Mouse (Mus musculus): ENCODE measurements around the gene March10. TPM values are rescaled to one million over a fixed set of nuclear protein-coding genes. Genes with fewer than 3 reads are reported as not detected.
A peak's percentile ranks its signal among the peaks of the same experiment; 100 is the strongest.

Gene March10
- polyA plus RNA-seq, 1 experiment from 2014 or later: 0.18 TPM

DNA sequence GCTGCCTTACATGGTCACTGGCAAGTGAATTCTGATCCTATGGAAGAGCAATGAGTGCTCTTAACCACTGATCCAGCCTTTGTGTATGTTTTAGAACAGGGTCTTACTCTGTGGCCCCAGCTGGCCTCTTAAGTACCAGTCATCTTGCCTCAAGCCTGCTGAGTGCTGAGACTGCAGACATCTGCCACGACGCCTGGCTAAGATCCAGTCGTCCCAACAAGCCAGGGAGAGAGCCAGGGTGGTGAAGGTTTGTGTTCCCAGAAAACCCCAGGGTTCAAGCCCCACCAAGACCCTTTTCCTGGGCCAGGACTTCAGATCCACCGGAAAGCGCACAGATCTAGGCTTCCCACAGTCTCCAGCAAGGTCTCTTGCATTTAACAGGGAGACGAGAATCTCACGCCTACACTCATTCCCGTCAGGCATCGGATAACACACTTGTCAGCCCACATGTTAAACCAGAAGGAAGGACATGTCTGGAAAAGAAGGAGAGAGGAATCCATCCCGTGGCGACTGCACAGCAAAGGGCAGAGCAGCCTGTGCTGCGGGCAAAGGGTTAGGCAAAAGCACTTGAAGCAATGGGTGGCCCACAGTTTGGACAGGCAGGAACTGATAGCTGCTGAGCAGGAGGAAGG, 144.1 kb downstream of the March10 start:
- Histone ChIP-seq H3K27ac (ENCODE audit: low read length) (peak overlapping the region; percentile 66), H3K4me3 (ENCODE audit: low read length) (no peak overlapping the region), H3K36me3 (ENCODE audit: control insufficient read depth, insufficient read depth) (no peaks in the 10 kb centered on the region), H3K4me2 (ENCODE audit: low read depth, low read length) (no peak overlapping the region), H3K9me3 (replicated peaks; ENCODE audit: control insufficient read depth, low read length) (no peaks in the 10 kb centered on the region), H3K27me3 (ENCODE audit: control insufficient read depth, insufficient read depth, low read length) (no peaks in the 10 kb centered on the region), H3K9ac (ENCODE audit: low read length) (peak overlapping the region; percentile 33; the same call in 1 of the 2 replicates), H3K4me1 (ENCODE audit: control insufficient read depth, insufficient read depth, low read length) (peaks cover 34% of the 10 kb centered on the region)
- 30% methylated on average over 12 of the region's 12 CpGs for WGBS
- ATAC-seq (replicated peaks; ENCODE audit: extremely low read depth, insufficient read depth, low FRiP score): no peak

DNA sequence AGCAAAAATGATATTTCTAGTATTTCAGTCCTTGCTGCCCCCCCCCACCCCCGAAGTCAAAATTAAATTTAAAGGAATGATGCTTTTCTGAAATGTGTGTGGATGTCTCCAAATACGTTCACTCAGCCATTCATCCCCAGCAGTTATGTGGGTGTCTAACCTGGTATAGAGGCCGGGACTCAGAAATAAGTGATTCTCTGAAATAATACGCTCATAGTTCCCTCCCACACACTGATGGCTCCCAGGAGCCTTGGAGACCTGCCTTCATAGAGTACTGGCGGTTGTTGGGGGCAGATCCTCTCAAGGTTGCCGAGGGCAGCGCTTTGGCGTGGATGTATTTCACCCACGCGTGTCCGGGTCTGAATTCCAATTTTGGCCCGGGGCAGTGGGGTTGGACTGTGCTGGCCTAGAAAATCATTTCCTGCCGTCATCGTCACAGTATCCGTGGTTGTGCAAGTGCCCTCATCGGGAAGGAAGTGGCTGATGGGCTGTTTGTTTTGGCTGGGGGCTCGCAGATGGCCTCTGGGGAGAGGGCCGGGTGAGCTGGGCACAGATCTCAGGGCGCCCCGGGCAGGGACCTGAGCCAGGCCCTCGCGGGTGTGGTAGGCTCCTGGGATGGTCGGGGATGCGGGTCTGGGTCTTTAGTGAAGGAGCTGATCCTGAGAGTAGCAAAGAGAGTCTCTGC, 145.1 kb downstream of the March10 start:
- H3K4me3 ChIP-seq (ENCODE audit: low read length): no peak overlapping the region
- no peak for ATAC-seq (replicated peaks; ENCODE audit: extremely low read depth, insufficient read depth, low FRiP score)
- 0 out of 2 replicates have a peak overlapping the region, but pooled peaks have one; percentile 26 for H3K27ac ChIP-seq (ENCODE audit: low read length)
- WGBS: 50% methylated on average over 24 of the region's 24 CpGs
- H3K9ac ChIP-seq (ENCODE audit: low read length): no peak overlapping the region
- H3K9me3 ChIP-seq (replicated peaks; ENCODE audit: control insufficient read depth, low read length): no peaks in the 10 kb centered on the region
- peaks cover 34% of the 10 kb centered on the region for H3K4me1 ChIP-seq (ENCODE audit: control insufficient read depth, insufficient read depth, low read length)
- H3K36me3 ChIP-seq (ENCODE audit: control insufficient read depth, insufficient read depth): no peaks in the 10 kb centered on the region
- H3K4me2 ChIP-seq (ENCODE audit: low read depth, low read length): peak overlapping the region; percentile 26; the same call in 1 of the 2 replicates
- H3K27me3 ChIP-seq (ENCODE audit: control insufficient read depth, insufficient read depth, low read length): no peaks in the 10 kb centered on the region

Other genes with a start within 250 kb of the March10 start
- 6.4 and 9.9 TPM in 2 replicates for gene Mrc2, start 164.1 kb downstream of the March10 start, polyA plus RNA-seq (2015; fragmentation: Nextera tagmentation; extraction: Ambion mirVana)
- 8.0 and 8.9 TPM in 2 replicates for gene Tanc2, start 133.3 kb upstream of the March10 start, polyA plus RNA-seq (2015; fragmentation: Nextera tagmentation; extraction: Ambion mirVana)

All from heart, embryonic 16.5 days (tissue).